Mouse (Mus musculus): ENCODE measurements around the gene D11Wsu47e. TPM values are rescaled to one million over a fixed set of nuclear protein-coding genes. Genes with fewer than 3 reads are reported as not detected.

The D11Wsu47e gene
- polyA plus RNA-seq, 1 experiment = 11.4 TPM

DNA sequence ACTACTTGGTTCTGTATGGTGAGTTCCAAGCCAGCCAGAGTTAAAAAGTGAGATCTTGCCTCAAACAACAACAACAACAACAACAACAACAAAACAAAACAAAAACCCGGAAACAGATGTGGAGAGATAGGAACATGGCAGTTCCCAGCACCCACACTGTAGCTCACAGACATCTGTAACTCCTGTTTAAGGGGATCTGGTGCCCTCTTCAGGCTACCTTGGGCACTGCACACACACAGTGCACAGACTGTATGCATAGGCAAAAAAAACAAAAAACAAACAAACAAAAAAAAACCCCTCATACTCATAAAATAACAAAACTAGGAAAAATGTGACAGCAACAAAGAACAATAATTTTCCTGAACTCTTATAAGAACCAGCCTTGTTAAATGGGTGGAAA is 58.8 kb downstream of the D11Wsu47e start:
- no peak overlapping the region for H3K27ac ChIP-seq (ENCODE audit: insufficient read depth, low read depth, low read length)
- TF ChIP-seq POLR2A (IDR thresholded peaks at IDR 0.05; ENCODE audit: borderline replicate concordance, low read depth, low read length) = no peak
- TF ChIP-seq CTCF (IDR thresholded peaks at IDR 0.05; ENCODE audit: low read depth, low read length) = no peak
- no peak overlapping the region for H3K4me3 ChIP-seq (ENCODE audit: insufficient read depth, low read length)
- H3K4me1 ChIP-seq (ENCODE audit: control insufficient read depth, insufficient read depth, low read length) = peaks cover 29% of the 10 kb centered on the region

Other genes with a start within 250 kb of the D11Wsu47e start
- not detected in 2 replicates for gene Sstr2, start 65.1 kb upstream of the D11Wsu47e start, polyA plus RNA-seq (2012; ENCODE audit: insufficient read depth, insufficient read length, missing spikeins)
- 40.6 and 49.9 TPM in 2 replicates for gene Cog1, start 35.2 kb upstream of the D11Wsu47e start, polyA plus RNA-seq (2012; ENCODE audit: insufficient read depth, insufficient read length, missing spikeins)
- gene Slc39a11, start 34.3 kb upstream of the D11Wsu47e start, polyA plus RNA-seq (2012; ENCODE audit: insufficient read depth, insufficient read length, missing spikeins) = 17.7 and 24.3 TPM in 2 replicates
- gene Fam104a, start 257 bp upstream of the D11Wsu47e start, polyA plus RNA-seq (2012; ENCODE audit: insufficient read depth, insufficient read length, missing spikeins) = 24.3 and 24.7 TPM in 2 replicates
- not detected in 2 replicates for gene Cpsf4l, start 25.6 kb downstream of the D11Wsu47e start, polyA plus RNA-seq (2012; ENCODE audit: insufficient read depth, insufficient read length, missing spikeins)
- gene Cdc42ep4, start 67.5 kb downstream of the D11Wsu47e start, polyA plus RNA-seq (2012; ENCODE audit: insufficient read depth, insufficient read length, missing spikeins) = 18.3 and 20.9 TPM in 2 replicates